Mouse (Mus musculus) stomach, embryonic 14.5 days (tissue): ENCODE results near the gene Rbbp4. TPM values are rescaled to one million over a fixed set of nuclear protein-coding genes. Genes with fewer than 3 reads are reported as not detected.

ENCODE experiments used
- ATAC-seq: fragments of 200-750 bp; cut with Nextera tagmentation; 2 replicates; pipeline ENCODE4 v1.8.0; 2017; ENCODE audit warnings: low read depth, moderate TSS enrichment; ENCODE audit not compliant: insufficient number of reproducible peaks, insufficient read depth, low FRiP score
- H3K27ac ChIP-seq: fragments of 300-500 bp; sonication (generic); 2 replicates; pipeline ENCODE4 v1.5.1; 2014; ENCODE audit warnings: mild to moderate bottlenecking, low read length, moderate library complexity, mixed read lengths
- H3K27me3 ChIP-seq: fragments of 300-500 bp; sonication (generic); 2 replicates; pipeline ENCODE4 v1.6.1; 2014; ENCODE audit warnings: low read length, control low read depth, mixed read lengths; ENCODE audit not compliant: control insufficient read depth, insufficient read depth
- H3K36me3 ChIP-seq: fragments of 300-500 bp; sonication (generic); 2 replicates; pipeline ENCODE4 v1.6.1; 2014; ENCODE audit warnings: mild to moderate bottlenecking, control low read depth, low read length, moderate library complexity, mixed read lengths; ENCODE audit not compliant: control insufficient read depth, insufficient read depth
- H3K4me1 ChIP-seq: fragments of 300-500 bp; sonication (generic); 2 replicates; pipeline ENCODE4 v1.6.1; 2014; ENCODE audit warnings: low read length, control low read depth, mixed read lengths; ENCODE audit not compliant: control insufficient read depth, insufficient read depth
- H3K4me2 ChIP-seq: fragments of 300-500 bp; sonication (generic); replicated peaks from 2 replicates; pipeline ENCODE4 v1.6.1; 2014; ENCODE audit warnings: low read depth, low read length, control low read depth
- H3K4me3 ChIP-seq: fragments of 300-500 bp; sonication (generic); 2 replicates; pipeline ENCODE4 v1.5.1; 2014; ENCODE audit warnings: low read depth, low read length, control low read depth
- H3K9ac ChIP-seq: fragments of 300-500 bp; sonication (generic); replicated peaks from 2 replicates; pipeline ENCODE4 v1.6.1; 2014; ENCODE audit warnings: low read depth, mild to moderate bottlenecking, control low read depth, low read length, moderate library complexity, mixed read lengths
- H3K9me3 ChIP-seq: fragments of 300-500 bp; sonication (generic); 2 replicates; pipeline ENCODE4 v1.6.1; 2016; ENCODE audit warnings: low read depth, low read length, control low read depth; ENCODE audit not compliant: control insufficient read depth
- WGBS: fragments of 180-500 bp; shearing (Covaris S2); extraction: QIAGEN DNeasy Blood & Tissue Kit; methylation state at CpG from one replicate; pipeline ENCODE4 v1.1.7; 2014; 5-methylcytosine and 5-hydroxymethylcytosine counted together
- polyA plus RNA-seq: library from polyadenylated mRNA; unstranded; fragments of >200 nt; fragmentation: Nextera tagmentation; extraction: Ambion mirVana; gene quantifications from 2 replicates; pipeline ENCODE4 v1.2.1, GENCODE M21; 2014

The Rbbp4 gene
- polyA plus RNA-seq, result 329 and 348 TPM in 2 replicates

GRCm38 (mm10) chr4:129335216-129336074, at the start of gene Rbbp4, which contains the start of gene Zbtb8os:
Gene Rbbp4 (minus strand): TSS chr4:129335370.
Gene Zbtb8os (plus strand): TSS chr4:129335695.
- H3K9me3 ChIP-seq, result no peaks in the 10 kb centered on the region
- H3K4me3 ChIP-seq, result peak within 1 kb of the TSS; percentile 96
- peak; percentile 98 for ATAC-seq
- peaks cover 19% of the 10 kb centered on the region; the same call in 1 of the 2 replicates for H3K36me3 ChIP-seq
- peaks cover 14% of the 10 kb centered on the region for H3K4me1 ChIP-seq
- H3K27ac ChIP-seq, result peak within 1 kb of the TSS; percentile 99
- WGBS, result under 1% methylated on average over 68 of the region's 73 CpGs
- no peaks in the 10 kb centered on the region for H3K27me3 ChIP-seq
- H3K4me2 ChIP-seq, result peak within 1 kb of the TSS; percentile 74
- peak within 1 kb of the TSS; percentile 87 for H3K9ac ChIP-seq

- Histone ChIP-seq H3K27me3 (no peaks in the 10 kb centered on the region), H3K4me1 (peaks cover 4% of the 10 kb centered on the region; the same call in 1 of the 2 replicates), H3K4me2 (no peak overlapping the region), H3K27ac (peak overlapping the region; percentile 59; the same call in 1 of the 2 replicates), H3K36me3 (no peaks in the 10 kb centered on the region), H3K4me3 (no peak overlapping the region), H3K9me3 (no peaks in the 10 kb centered on the region), H3K9ac (no peak overlapping the region)
- 7% methylated on average over 6 of the region's 6 CpGs for whole genome bisulfite sequencing
- peak; percentile 78; the same call in 1 of the 2 replicates for ATAC-seq
These were observed 49.3 kb upstream of the Rbbp4 start for GRCm38 (mm10) chr4:129384440-129384839.

- no peak for ATAC-seq
- H3K27me3 ChIP-seq, result no peaks in the 10 kb centered on the region
- 93% methylated on average over 3 of the region's 3 CpGs for WGBS
- H3K4me3 ChIP-seq, result no peak overlapping the region
- H3K4me1 ChIP-seq, result peaks cover 4% of the 10 kb centered on the region; the same call in 1 of the 2 replicates
- H3K36me3 ChIP-seq, result no peaks in the 10 kb centered on the region
- H3K9me3 ChIP-seq, result no peaks in the 10 kb centered on the region
- no peak overlapping the region for H3K4me2 ChIP-seq
- no peak overlapping the region for H3K27ac ChIP-seq
- no peak overlapping the region for H3K9ac ChIP-seq
These were observed 48.4 kb upstream of the Rbbp4 start for GRCm38 (mm10) chr4:129383586-129383985.

GRCm38 (mm10) chr4:129382488-129382887, 47.3 kb upstream of the Rbbp4 start:
- ATAC-seq, result no peak
- H3K36me3 ChIP-seq, result no peaks in the 10 kb centered on the region
- no peaks in the 10 kb centered on the region for H3K9me3 ChIP-seq
- no peak overlapping the region for H3K9ac ChIP-seq
- H3K27ac ChIP-seq, result no peak overlapping the region
- no peaks in the 10 kb centered on the region for H3K27me3 ChIP-seq
- 93% methylated on average over 2 of the region's 2 CpGs for WGBS
- no peak overlapping the region for H3K4me3 ChIP-seq
- no peak overlapping the region for H3K4me2 ChIP-seq
- H3K4me1 ChIP-seq, result peaks cover 4% of the 10 kb centered on the region; the same call in 1 of the 2 replicates

- H3K27ac ChIP-seq, result no peak overlapping the region
- no peak for ATAC-seq
- H3K9ac ChIP-seq, result no peak overlapping the region
- H3K4me1 ChIP-seq, result peaks cover 4% of the 10 kb centered on the region; the same call in 1 of the 2 replicates
- no peak overlapping the region for H3K4me3 ChIP-seq
- no peaks in the 10 kb centered on the region for H3K27me3 ChIP-seq
- H3K36me3 ChIP-seq, result no peaks in the 10 kb centered on the region
- H3K9me3 ChIP-seq, result no peaks in the 10 kb centered on the region
- WGBS, result 88% methylated on average over 9 of the region's 9 CpGs
- H3K4me2 ChIP-seq, result no peak overlapping the region
These were observed 46.9 kb upstream of the Rbbp4 start for GRCm38 (mm10) chr4:129382029-129382428.

- H3K4me3 ChIP-seq, result no peak overlapping the region
- no peaks in the 10 kb centered on the region for H3K36me3 ChIP-seq
- no peaks in the 10 kb centered on the region for H3K27me3 ChIP-seq
- 74% methylated on average over 8 of the region's 8 CpGs for WGBS
- no peak overlapping the region for H3K9ac ChIP-seq
- H3K9me3 ChIP-seq, result no peaks in the 10 kb centered on the region
- ATAC-seq, result no peak
- H3K4me1 ChIP-seq, result peaks cover 4% of the 10 kb centered on the region; the same call in 1 of the 2 replicates
- H3K27ac ChIP-seq, result no peak overlapping the region
- no peak overlapping the region for H3K4me2 ChIP-seq
These were observed 46.0 kb upstream of the Rbbp4 start for GRCm38 (mm10) chr4:129381148-129381547.

- Histone ChIP-seq H3K27me3 (no peaks in the 10 kb centered on the region), H3K4me3 (no peak overlapping the region), H3K9ac (no peak overlapping the region), H3K27ac (no peak overlapping the region), H3K4me1 (peaks cover 4% of the 10 kb centered on the region; the same call in 1 of the 2 replicates), H3K36me3 (no peaks in the 10 kb centered on the region), H3K4me2 (no peak overlapping the region), H3K9me3 (no peaks in the 10 kb centered on the region)
- ATAC-seq, result no peak
- WGBS, result 85% methylated on average over 3 of the region's 3 CpGs
These were observed 44.6 kb upstream of the Rbbp4 start for GRCm38 (mm10) chr4:129379805-129380204.

- peak within 1 kb of the TSS; percentile 82 for H3K27ac ChIP-seq
- peak within 1 kb of the TSS; percentile 56 for H3K4me2 ChIP-seq
- H3K36me3 ChIP-seq, result no peaks in the 10 kb centered on the region
- H3K9me3 ChIP-seq, result no peaks in the 10 kb centered on the region
- peak within 1 kb of the TSS; percentile 47 for H3K4me3 ChIP-seq
- no peaks in the 10 kb centered on the region for H3K4me1 ChIP-seq
- H3K9ac ChIP-seq, result peak within 1 kb of the TSS; percentile 95
- 2% methylated on average over 56 of the region's 65 CpGs for WGBS
- peak; percentile 64 for ATAC-seq
- no peaks in the 10 kb centered on the region for H3K27me3 ChIP-seq
These were observed 42.6 kb upstream of the Rbbp4 start, which contains the start of gene Zbtb8a for GRCm38 (mm10) chr4:129377601-129378390. Gene Zbtb8a (minus strand): TSS chr4:129378116.
